Mouse (Mus musculus): ENCODE measurements around the gene Adora2a.

- TF ChIP-seq CTCF (IDR thresholded peaks at IDR 0.05) (no peak), POLR2A (IDR thresholded peaks at IDR 0.05; ENCODE audit: insufficient read depth, low read depth, low read length) (no peak)
These were observed 34.0 kb upstream of the Adora2a start for GRCm38 (mm10) chr10:75282648-75283047.

All from heart, adult 2 months (tissue).